ENCODE assay signal across 8 mouse cellular contexts in the genomic region with DNA sequence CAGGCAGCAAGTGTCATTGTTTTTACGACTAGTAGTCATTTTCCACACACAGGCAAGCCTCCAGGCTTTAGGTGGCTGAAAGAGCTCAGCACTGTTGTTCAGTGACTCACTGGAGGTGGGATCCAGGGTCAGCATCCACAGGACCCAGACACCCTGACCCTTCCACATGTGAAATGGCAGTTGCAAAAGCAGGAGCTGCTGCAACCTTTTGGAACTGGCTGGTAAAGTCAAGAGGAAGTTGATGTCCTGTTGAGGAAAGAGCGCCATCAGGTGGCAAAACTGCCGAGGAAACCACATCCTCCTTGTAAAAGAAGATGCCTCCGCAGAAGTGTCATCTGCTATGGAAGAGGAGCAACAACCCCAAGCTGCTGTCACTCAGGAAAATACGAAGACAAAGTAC. TPM values are rescaled to one million over a fixed set of nuclear protein-coding genes. Genes with fewer than 3 reads are reported as not detected.
DNase-seq lines count a peak whose midpoint lies in the region; ATAC-seq and TF ChIP-seq lines count a peak whose summit lies in the region.
"Had no signal": no experiment of that assay in that cellular context is flagged by ENCODE, and none has a peak within 500 bp of the region (broad histone marks: within the 10 kb centered on the region; RNA-seq: fewer than 3 reads in every experiment).

No protein-coding gene starts in this region.

- TF ChIP-seq CTCF in lung, postnatal 0 days (IDR thresholded peaks at IDR 0.05), result 0 out of 2 replicates have a peak, but pooled peaks have one; percentile 17
- no peak for TF ChIP-seq CTCF in lung, adult 2 months (IDR thresholded peaks at IDR 0.05; ENCODE audit: insufficient read depth, low read length)

- no peak for TF ChIP-seq EP300 in lung, postnatal 0 days (IDR thresholded peaks at IDR 0.05)

- WGBS in lung, postnatal 0 days, result 74% methylated on average over 5 of the region's 5 CpGs
- WGBS in lung, adult 2 months, result 64% methylated on average over 5 of the region's 5 CpGs
- WGBS in forebrain, embryonic 13.5 days, result 84% methylated on average over 5 of the region's 5 CpGs

- H3K4me1 ChIP-seq in lung, postnatal 0 days (ENCODE audit: insufficient read depth, low read depth, low read length), result no peaks in the 10 kb centered on the region
- no peaks in the 10 kb centered on the region for H3K4me1 ChIP-seq in lung, adult 2 months (ENCODE audit: control insufficient read depth, insufficient read depth, low read length)
- no peaks in the 10 kb centered on the region for H3K4me1 ChIP-seq in forebrain, embryonic 13.5 days
- H3K4me1 ChIP-seq: heart, embryonic 13.5 days had no signal

- no peak overlapping the region for H3K9ac ChIP-seq in lung, postnatal 0 days (replicated peaks; ENCODE audit: low read depth)
- no peak overlapping the region for H3K9ac ChIP-seq in forebrain, embryonic 13.5 days
- H3K9ac ChIP-seq: heart, embryonic 13.5 days had no signal

- DNase-seq in lung, postnatal 0 days (ENCODE audit: low spot score), result no peak
- no peak for DNase-seq in lung, adult 2 months
- DNase-seq in NIH3T3 (ENCODE audit: low read depth), result peak; percentile 11
- DNase-seq in induced T-regulatory cell, adult 2 months (ENCODE audit: low read depth), result peak; percentile 83
- DNase-seq in thymus, postnatal 14 days, result peak; percentile 74
- DNase-seq in urinary bladder, postnatal 25 days (ENCODE audit: low spot score), result no peak

- no peak overlapping the region for H3K27ac ChIP-seq in lung, postnatal 0 days (ENCODE audit: low read length)
- H3K27ac ChIP-seq in forebrain, embryonic 13.5 days, result no peak overlapping the region
- H3K27ac ChIP-seq: heart, embryonic 13.5 days had no signal

- H3K4me2 ChIP-seq in lung, postnatal 0 days (replicated peaks; ENCODE audit: low read depth, low read length), result no peak overlapping the region
- H3K4me2 ChIP-seq in forebrain, embryonic 13.5 days, result no peak overlapping the region
- H3K4me2 ChIP-seq: heart, embryonic 13.5 days had no signal

- TF ChIP-seq POLR2A in lung, adult 2 months (IDR thresholded peaks at IDR 0.05; ENCODE audit: borderline replicate concordance, extremely low read depth, low read depth, low read length), result no peak

- ATAC-seq in lung, postnatal 0 days, result no peak
- no peak for ATAC-seq in forebrain, embryonic 13.5 days

- no peaks in the 10 kb centered on the region for H3K9me3 ChIP-seq in lung, postnatal 0 days (ENCODE audit: low read length)
- H3K9me3 ChIP-seq in forebrain, embryonic 13.5 days (replicated peaks), result no peaks in the 10 kb centered on the region

- H3K4me3 ChIP-seq in lung, postnatal 0 days (ENCODE audit: low read depth, low read length), result no peak overlapping the region
- H3K4me3 ChIP-seq in lung, adult 2 months (replicated peaks; ENCODE audit: extremely low read depth, low read depth, low read length), result no peak overlapping the region
- H3K4me3 ChIP-seq in forebrain, embryonic 13.5 days, result no peak overlapping the region
- H3K4me3 ChIP-seq: heart, embryonic 13.5 days had no signal

- H3K36me3 ChIP-seq in lung, postnatal 0 days (ENCODE audit: insufficient read depth, low read length), result no peaks in the 10 kb centered on the region
- H3K36me3 ChIP-seq in forebrain, embryonic 13.5 days (ENCODE audit: poor library complexity, severe bottlenecking), result no peaks in the 10 kb centered on the region
- H3K36me3 ChIP-seq: heart, embryonic 13.5 days had no signal

- H3K27me3 ChIP-seq in lung, postnatal 0 days (replicated peaks; ENCODE audit: insufficient read depth, low read length), result no peaks in the 10 kb centered on the region
- H3K27me3 ChIP-seq in forebrain, embryonic 13.5 days, result peaks cover 20% of the 10 kb centered on the region

RNA-seq across cellular contexts. Expression of a gene that starts 18.7 kb away (rescaled TPM):
- 0.07 and 0.26 TPM in 2 replicates for polyA plus RNA-seq in lung, postnatal 0 days (2015; fragmentation: Nextera tagmentation; extraction: Ambion mirVana)
- 0.23 and 0.30 TPM in 2 replicates for polyA plus RNA-seq in lung, adult 2 months (2012; rRNA removed)
- 0.68 and 0.93 TPM in 2 replicates for polyA plus RNA-seq in forebrain, embryonic 13.5 days (2015; fragmentation: Nextera tagmentation; extraction: Ambion mirVana)
- polyA plus RNA-seq: heart, embryonic 13.5 days had no signal

RNA-seq across cellular contexts. Expression of a gene that starts 31.8 kb away (rescaled TPM):
- 20.3 and 23.9 TPM in 2 replicates for polyA plus RNA-seq in lung, postnatal 0 days (2015; fragmentation: Nextera tagmentation; extraction: Ambion mirVana)
- 12.2 and 21.7 TPM in 2 replicates for polyA plus RNA-seq in lung, adult 2 months (2012; rRNA removed)
- 75.8 and 77.1 TPM in 2 replicates for polyA plus RNA-seq in forebrain, embryonic 13.5 days (2015; fragmentation: Nextera tagmentation; extraction: Ambion mirVana)

Comparison
In these comparisons a context has a peak if more than half of its experiments do, and no peak if none do; other contexts are left out.
1. DNase-seq: peak in NIH3T3 (single experiment), induced T-regulatory cell, adult 2 months (single experiment) and thymus, postnatal 14 days (single experiment); none in lung, postnatal 0 days (single experiment), lung, adult 2 months (single experiment) and urinary bladder, postnatal 25 days (single experiment).